Mouse (Mus musculus): Measurements from ENCODE around the gene Arl13b.

Gene Arl13b

DNA sequence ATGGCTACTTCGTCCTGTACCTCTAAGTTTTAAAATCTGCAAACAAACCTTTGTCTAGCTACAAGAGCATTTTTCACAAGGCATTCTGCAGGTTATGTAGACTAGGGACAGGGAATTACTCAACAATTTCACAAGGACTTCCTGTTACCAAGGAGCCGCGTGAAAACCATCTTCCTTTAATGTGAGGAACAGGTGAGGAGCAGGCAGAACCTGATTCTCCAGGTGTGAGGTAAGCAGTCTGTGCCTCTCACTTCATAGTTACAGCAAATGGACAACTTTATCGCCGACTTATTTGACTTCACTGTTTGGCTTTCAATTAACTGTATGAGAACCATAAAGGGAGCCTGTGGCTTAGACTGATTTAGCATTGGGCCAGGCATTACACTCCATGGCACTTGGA lies 32.3 kb downstream of the Arl13b start, which contains the start of gene Stx19:
Gene Stx19, plus strand, starts transcription at position 186 of the 400 bp plus-strand sequence.
- in situ Hi-C loops (cut with MboI), result no loop called here

DNA sequence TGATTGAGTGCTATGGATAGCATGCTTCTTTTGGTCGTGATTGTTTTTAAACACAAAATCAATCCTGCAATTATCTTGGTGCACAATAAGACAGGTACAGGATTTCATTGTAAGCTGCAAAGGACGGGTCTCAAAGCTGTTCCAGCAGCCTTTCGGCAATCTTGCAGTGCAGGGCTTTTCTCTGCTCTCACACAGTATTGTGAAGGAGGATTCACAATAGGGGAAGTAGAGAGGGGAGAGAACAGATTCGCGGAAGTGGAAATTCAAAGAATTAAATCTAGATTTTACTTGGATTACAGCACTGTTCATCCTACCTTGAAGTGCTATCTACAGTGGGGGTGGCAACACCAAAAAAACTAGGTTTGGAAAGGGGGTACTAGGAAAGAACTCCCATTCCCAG lies 33.0 kb downstream of the Arl13b start:
- in situ Hi-C loops (cut with MboI), result no loop called here

DNA sequence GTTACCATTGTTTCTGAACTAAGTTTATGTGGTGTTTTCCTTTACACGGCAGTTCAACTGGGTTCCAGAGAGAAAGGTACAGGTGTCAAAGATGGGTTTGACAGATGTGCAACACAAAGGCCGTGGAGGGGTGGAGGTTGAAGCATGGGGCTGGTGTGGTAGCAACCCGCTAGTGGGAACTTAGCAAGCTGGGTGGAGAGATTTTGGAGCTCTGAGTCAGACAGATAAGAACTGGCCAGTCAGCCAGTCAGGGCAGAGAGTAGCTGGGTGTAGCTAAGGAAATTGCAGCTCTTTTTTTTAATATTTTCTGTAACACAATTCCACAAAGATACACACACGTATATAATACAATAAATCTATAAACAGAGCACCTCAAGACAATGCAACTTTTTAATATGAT lies 36.0 kb downstream of the Arl13b start:
- in situ Hi-C loops (cut with MboI), result no loop called here

DNA sequence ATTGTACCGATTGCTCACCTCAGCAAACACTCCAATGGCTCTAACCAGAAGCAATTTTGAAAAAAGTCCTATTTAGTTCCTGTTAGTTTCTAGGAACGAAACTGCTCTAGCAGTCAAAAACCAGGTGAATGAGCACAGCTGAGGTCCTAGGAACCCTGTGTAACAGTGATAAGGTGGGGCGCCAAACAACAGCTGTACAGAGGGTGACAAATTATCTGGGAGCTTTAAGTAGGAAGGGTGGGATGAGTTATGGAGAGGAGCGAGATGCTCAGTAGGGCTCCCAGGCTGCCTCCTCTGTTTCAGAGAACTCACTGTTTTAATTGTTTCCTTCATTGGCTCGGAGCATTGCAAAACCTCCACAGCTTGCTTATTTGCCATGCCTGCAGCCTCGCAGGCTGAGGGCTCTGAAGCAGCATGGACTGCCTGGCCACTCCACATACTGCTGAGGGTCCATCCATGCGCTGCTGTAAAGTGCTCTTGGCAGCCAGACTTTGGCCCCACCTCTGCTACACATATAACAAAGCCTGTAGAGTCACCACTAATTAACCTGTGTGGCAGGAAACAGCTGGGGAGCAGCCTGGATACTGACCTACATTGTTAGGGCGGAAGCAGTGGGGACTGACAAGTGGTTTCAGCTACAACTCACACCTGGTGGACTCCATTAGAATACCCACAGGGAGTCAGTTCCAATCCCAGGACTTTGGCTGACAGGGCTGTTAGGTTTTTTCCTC lies 39.4 kb downstream of the Arl13b start:
- in situ Hi-C loops (cut with MboI), result no loop called here

DNA sequence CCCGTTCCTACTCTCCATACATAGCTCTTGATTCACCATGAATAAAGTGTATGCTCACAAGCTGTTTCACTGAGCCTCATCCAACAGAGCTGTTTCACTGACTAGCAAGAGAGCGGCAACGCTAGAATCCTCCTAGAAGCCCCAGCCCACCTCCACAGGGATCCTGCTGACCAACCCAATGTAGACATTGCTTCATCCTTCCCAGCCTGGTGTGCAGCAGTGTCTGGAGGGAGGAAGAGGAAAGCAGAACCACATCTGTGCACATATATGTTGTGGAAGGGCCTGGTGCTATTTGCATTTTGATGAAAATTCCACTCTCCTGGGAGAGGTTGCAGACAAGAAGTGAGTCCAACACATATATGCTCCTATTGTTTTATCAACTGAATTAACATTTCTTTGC lies 42.2 kb downstream of the Arl13b start:
- in situ Hi-C loops (cut with MboI), result no loop called here

DNA sequence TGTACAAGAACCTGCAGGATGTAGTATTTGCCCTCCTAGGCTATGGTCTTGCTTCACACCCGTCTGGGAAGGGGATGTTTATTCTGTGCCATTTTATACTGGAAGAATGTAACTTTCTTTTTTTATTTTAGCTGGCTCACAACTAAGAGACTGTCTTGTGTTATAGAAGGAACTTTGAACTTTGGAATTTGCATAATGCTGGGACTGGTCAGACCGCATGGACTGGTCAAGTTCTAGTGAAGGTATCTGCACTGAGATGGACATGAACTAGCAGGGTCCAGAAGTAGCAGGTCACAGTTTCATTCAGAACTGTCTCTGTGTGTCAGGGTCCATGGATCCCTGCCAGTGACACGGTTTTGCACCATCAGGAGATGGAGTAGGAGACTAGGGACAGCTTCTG lies 47.0 kb downstream of the Arl13b start:
- in situ Hi-C loops (cut with MboI), result no loop called here

DNA sequence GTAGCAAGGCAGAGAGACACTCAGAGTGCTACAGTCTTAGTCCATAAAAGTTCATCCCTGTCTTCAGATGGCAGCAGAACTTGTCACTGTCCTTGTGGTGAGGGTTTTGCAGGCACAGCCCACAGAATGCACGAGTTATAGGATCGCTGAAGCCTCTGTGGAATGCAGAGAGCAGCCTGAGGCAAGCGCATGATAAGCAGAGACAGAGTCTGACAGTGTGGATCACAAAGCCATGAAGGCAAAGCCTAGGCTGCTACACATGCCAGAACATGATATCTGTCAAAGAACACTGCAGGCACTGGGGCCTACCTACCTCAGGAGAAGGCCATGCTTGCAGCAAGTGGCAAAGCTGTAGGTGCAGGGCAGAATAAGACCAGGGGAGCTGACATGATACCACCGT lies 47.4 kb downstream of the Arl13b start:
- in situ Hi-C loops (cut with MboI), result no loop called here

DNA sequence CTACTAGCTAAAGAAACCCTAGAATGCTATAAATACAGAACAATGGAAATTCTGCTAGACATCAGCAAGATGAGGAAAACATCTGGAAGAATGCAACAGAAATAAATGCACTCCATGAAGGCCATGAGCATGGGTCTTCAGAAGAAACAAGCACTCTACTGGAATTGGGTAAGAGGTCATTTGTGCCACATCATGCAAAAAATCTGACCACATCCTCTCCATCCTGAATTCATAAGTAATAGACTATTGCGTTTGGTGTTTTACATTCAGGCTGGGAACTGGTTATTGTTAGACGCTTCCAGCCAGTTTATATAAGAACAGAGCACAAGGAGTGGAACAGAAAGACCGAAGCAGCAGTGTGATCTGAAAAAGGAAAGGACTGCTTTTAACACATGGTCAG lies 48.0 kb downstream of the Arl13b start:
- in situ Hi-C loops (cut with MboI), result no loop called here

DNA sequence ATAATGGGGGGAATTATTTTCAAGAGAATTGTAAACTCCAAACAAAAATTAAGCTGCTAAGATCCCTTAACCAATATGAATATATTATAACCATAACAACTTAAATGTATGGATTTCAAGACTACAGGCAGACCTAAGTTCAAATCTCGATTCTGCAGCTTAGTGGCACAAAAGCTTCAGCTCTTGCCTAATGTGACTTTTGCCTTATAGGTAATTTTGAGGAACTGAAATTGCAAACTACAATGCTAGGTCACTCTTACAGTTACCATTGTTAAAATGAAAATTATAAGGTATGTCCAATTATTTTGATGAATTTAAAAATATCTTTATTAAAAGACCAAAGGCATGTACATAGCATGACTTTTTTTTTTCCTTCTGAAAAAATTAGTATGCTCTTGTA lies 50.2 kb downstream of the Arl13b start:
- in situ Hi-C loops (cut with MboI), result no loop called here

DNA sequence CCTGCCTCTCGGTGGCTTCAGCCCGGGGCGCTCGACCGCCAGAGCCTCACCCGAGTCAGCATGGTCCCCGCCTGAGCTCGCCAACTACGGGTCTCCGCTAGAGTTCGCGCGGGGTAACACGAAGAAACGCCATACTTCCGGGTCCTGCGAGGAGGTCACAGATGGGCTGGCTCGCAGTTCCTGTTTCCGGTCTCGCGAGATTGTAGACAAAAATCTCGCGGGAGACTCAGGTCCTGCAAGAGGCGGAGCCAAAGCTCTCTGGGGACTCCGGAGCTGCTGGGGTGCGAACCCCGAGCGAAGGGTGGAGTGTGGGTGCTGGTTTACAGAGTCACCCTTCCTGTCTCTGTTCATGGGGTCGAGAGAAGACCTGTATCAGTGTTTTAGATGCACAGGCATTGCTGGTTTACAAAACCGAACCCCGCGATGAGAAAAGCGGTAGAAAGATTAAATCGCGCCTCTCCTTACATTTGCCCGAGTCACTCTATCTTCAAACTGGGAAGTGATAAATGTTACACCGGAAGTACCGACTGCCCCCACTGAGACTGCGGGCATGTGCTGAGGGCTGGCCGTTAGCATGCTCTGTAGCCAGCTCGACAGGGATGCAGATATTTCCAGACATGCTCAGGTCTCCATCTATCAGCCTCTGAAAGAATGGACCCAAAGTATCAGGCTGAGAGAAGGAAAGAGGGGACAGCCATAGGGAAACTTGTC lies 60.1 kb downstream of the Arl13b start, which contains the start of gene Nsun3:
Gene Nsun3, minus strand, starts transcription at position 198 of the 711 bp plus-strand sequence.
- in situ Hi-C loops (cut with MboI), result no loop called here

DNA sequence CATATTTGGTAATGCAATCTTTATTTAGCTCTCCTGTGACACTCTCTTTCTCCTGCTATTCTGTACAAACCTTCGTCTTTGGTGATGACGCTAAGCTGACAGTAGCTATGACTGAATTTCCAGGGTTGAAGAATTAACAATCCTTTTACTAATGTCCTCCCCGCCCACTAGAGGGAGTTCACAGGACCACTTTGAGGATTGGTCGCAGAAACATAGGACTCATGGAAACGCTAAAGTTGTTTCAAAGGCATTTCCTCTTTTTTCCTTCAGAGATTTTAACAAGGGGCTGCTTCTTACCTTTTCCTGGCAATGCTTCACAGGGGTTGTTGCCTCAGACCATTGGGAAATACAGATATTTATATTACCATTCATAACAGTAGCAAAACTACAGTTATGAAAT lies 64.6 kb downstream of the Arl13b start:
- in situ Hi-C loops (cut with MboI), result no loop called here

DNA sequence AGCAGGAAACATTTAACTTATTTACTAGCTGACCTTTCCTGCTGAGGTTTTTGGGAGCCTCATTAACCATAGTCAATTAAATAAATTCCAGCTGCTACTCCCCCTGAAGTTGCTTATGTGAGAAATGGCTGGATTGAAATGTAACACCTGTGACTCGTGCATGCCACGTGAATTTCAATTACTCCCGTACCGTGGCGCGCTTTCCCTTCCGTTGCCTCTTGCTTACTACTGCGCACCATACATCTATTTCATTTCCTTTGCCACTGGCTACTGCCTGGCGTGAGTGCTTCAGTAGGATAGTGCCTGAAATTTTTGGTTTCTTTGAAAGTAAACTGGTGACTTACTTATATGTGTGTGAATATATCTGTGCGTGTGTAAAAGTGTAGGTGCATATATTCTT lies 68.6 kb downstream of the Arl13b start:
- in situ Hi-C loops (cut with MboI), result no loop called here

DNA sequence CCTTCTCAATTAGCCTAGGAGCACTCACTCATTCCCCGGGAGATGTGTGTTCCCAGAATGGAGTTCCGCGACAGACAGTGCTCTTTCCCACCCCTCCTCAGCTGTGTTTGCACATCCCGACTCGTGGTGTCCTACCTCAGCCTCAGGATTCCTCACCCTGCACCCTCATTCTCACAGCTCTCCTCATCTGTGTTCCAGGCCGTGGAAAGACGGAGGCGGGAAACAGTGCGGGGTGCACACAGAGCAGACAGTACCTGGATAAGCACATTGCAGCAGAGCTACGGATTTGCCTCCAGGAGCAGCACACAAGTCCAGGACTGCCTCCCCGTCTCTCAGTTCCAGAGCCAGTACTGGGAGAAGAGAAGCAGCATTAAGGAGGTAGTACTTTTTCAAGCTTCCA lies 70.8 kb downstream of the Arl13b start:
- in situ Hi-C loops (cut with MboI), result no loop called here

DNA sequence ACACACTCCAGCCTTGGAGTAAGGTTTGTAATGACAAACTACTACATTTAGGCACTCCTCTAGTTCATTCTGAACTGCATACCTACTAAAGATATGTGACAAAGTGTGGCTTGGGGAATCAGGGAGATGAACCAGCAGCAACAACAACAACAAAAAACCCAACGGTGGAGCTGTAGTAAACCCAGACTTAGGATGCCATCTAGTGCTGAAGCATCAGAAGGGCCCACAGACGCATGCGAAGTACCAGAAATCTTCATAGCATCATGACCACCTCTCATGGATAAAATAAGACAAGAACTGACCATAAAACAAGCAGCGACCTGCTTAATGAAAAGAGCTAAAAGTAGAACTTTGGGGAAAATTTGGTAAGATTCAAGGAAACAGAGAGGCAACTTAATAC lies 73.4 kb downstream of the Arl13b start:
- in situ Hi-C loops (cut with MboI), result no loop called here

DNA sequence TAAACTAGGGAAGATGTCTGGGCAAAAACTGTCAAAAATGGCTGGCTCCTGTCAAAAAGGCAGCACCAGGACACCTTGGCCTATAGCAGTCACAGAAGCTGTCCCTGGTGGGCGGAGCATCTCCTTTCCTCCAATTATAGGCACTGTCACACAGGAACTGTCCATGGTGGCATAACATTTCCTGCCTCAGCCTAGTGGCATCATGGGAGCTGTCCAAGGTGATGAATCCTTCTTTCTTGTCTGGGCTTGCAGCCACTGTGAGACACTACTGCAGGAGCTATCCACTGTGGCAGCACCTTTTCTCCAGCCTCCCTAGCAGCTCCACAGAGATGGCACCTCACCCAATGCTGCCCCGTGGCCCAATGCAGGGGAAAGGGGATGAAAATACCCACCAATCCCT lies 88.5 kb downstream of the Arl13b start:
- in situ Hi-C loops (cut with MboI), result no loop called here

DNA sequence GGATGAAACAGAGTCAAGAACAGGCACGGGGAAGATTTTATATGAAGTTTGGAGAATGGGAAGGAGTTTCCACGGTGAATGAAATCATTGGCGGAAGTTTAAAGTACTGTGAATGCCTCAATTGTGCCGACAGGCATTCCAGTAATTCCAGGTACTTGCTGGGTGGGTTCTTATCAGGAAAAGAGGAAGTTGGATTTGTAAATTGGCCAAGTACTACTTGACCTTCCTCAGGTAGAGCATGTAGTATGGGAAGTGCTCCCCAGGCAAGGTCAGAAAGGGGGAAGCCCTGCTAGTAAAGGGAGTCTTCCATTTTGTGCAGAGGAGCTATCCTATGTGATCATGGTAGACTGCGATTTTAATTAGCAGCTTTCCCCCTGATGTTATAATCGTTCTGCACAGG lies 91.5 kb downstream of the Arl13b start:
- in situ Hi-C loops (cut with MboI), result no loop called here

DNA sequence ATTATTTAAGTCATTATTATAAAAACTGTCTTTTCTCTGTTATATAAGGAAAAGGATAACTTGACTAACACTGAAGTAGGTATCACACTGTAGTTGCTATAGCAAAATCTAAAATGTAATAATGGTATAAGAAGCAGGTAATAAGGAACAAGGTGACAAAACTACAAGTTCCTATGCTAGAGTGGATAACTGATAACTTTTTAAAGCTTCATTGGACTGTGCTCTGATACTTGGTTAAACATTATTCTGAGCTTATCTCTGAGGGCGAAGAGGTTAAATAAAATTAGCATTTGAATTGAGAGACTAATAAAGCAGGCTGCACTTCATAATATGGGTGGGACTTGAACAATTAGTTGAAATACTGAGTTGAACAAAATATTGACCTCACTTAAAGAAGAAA lies 93.2 kb downstream of the Arl13b start:
- in situ Hi-C loops (cut with MboI), result no loop called here

DNA sequence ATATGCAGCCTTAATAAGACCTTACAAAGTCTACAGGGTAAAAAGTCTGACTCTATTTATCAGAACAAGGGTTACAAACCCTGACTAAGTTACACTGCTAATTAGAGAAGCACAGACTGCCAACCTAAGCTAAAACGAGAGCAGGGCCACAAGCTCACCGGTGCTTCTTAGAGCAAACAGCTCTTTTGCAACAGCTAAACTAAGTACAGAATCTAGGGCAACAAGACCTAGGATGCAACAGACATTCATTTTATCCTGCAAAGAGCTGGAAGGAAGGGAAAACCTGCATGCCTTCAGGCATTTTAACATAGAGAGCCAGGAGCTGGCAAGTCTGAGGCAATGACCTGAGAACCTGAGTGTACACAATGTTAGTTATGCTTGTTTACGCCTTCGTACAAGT lies 93.8 kb downstream of the Arl13b start:
- in situ Hi-C loops (cut with MboI), result no loop called here

DNA sequence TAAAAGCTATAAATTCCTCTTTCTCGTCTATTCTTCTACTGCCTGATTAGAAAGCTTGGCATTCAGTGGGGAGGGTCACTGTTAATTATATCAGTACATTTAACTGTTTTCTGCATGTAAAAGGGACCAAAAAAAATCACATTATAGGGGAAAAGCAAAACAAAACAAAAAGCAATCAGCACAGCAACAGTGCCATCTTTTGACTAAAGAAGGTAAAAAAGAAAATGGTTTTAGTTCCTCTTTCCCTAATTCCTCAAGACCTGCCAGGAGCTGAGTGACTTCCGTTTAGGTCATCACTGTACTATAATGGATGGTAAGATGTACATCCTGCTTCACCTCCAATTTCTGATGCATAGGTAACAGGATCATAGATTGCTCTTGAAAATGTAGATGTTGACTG lies 101.0 kb downstream of the Arl13b start:
- in situ Hi-C loops (cut with MboI), result no loop called here

All from mature B cell (primary cell).